Mouse (Mus musculus) layer of hippocampus, postnatal 14 days (tissue): Measurements from ENCODE around the gene Eps15l1. TPM values are rescaled to one million over a fixed set of nuclear protein-coding genes. Genes with fewer than 3 reads are reported as not detected.
A peak's percentile ranks its signal among the peaks of the same experiment; 100 is the strongest.

Experiments
- DNase-seq, 2 experiments: peaks; one replicate each; pipeline ENCODE4 v3.0.0; 2021 to 2022; ENCODE audit warnings: low spot score in 2 of 2, mixed read lengths in 1 of 2
- total RNA-seq, 2 experiments: library from RNA; stranded (reverse); gene quantifications; 2 replicates each; pipeline ENCODE4 v1.2.3; 2021

Gene Eps15l1
- total RNA-seq, 2 experiments from 2014 or later, result 69.7 to 72.4 TPM

- DNase-seq, result no peak
Measured at GRCm38 (mm10) chr8:72418073-72418472, 3.2 kb downstream of the Eps15l1 start.

- no peak for DNase-seq
Measured at GRCm38 (mm10) chr8:72415252-72415651, 6.0 kb downstream of the Eps15l1 start.

- DNase-seq, result no peak
Measured at GRCm38 (mm10) chr8:72413839-72414238, 7.4 kb downstream of the Eps15l1 start.

GRCm38 (mm10) chr8:72409443-72409842, 11.8 kb downstream of the Eps15l1 start:
- DNase-seq, result no peak

GRCm38 (mm10) chr8:72407878-72408277, 13.4 kb downstream of the Eps15l1 start:
- no peak for DNase-seq

- no peak for DNase-seq
Measured at GRCm38 (mm10) chr8:72402981-72403380, 18.3 kb downstream of the Eps15l1 start.

GRCm38 (mm10) chr8:72401381-72401780, 19.9 kb downstream of the Eps15l1 start:
- DNase-seq, result no peak

GRCm38 (mm10) chr8:72385737-72386136, 35.5 kb downstream of the Eps15l1 start:
- DNase-seq, result no peak

- no peak for DNase-seq
Measured at GRCm38 (mm10) chr8:72382395-72382794, 38.9 kb downstream of the Eps15l1 start.

GRCm38 (mm10) chr8:72380656-72381055, 40.6 kb downstream of the Eps15l1 start:
- DNase-seq, result no peak

- no peak for DNase-seq
Measured at GRCm38 (mm10) chr8:72376900-72377299, 44.4 kb downstream of the Eps15l1 start.

GRCm38 (mm10) chr8:72376309-72376708, 45.0 kb downstream of the Eps15l1 start:
- no peak for DNase-seq

- DNase-seq, result no peak
Measured at GRCm38 (mm10) chr8:72375161-72375560, 46.1 kb downstream of the Eps15l1 start.

- DNase-seq, result no peak
Measured at GRCm38 (mm10) chr8:72372311-72372710, 48.9 kb downstream of the Eps15l1 start.

- DNase-seq, result no peak
Measured at GRCm38 (mm10) chr8:72371356-72371755, 49.9 kb downstream of the Eps15l1 start.

- DNase-seq, result no peak
Measured at GRCm38 (mm10) chr8:72366435-72366834, 54.8 kb downstream of the Eps15l1 start.

GRCm38 (mm10) chr8:72365826-72366225, 55.4 kb downstream of the Eps15l1 start:
- peak; percentile 69 to 71 for DNase-seq

- no peak for DNase-seq
Measured at GRCm38 (mm10) chr8:72365016-72365415, 56.2 kb downstream of the Eps15l1 start.

GRCm38 (mm10) chr8:72363457-72363856, 57.8 kb downstream of the Eps15l1 start:
- DNase-seq, result no peak

- DNase-seq, result no peak
Measured at GRCm38 (mm10) chr8:72362754-72363153, 58.5 kb downstream of the Eps15l1 start.

- DNase-seq, result no peak
Measured at GRCm38 (mm10) chr8:72360162-72360561, 61.1 kb downstream of the Eps15l1 start.

GRCm38 (mm10) chr8:72356593-72356992, 64.7 kb downstream of the Eps15l1 start:
- DNase-seq, result no peak

- DNase-seq, result no peak
Measured at GRCm38 (mm10) chr8:72354272-72354671, 67.0 kb downstream of the Eps15l1 start.

GRCm38 (mm10) chr8:72353700-72354045, 67.6 kb downstream of the Eps15l1 start:
- no peak for DNase-seq
